Mouse (Mus musculus) stomach, postnatal 0 days (tissue): ENCODE results near the gene Samhd1. TPM values are rescaled to one million over a fixed set of nuclear protein-coding genes. Genes with fewer than 3 reads are reported as not detected.

Experiments used
- ATAC-seq: fragments of 200-750 bp; cut with Nextera tagmentation; 2 replicates; pipeline ENCODE4 v1.8.0; 2017; ENCODE audit not compliant: low FRiP score, low TSS enrichment
- DNase-seq: peaks from one replicate; pipeline ENCODE4 v3.0.0-alpha.2; 2016; ENCODE audit warnings: low spot score
- H3K27ac ChIP-seq: fragments of 300-500 bp; sonication (generic); replicated peaks from 2 replicates; pipeline ENCODE4 v1.5.1; 2014; ENCODE audit warnings: mild to moderate bottlenecking, control low read depth
- H3K27me3 ChIP-seq: fragments of 300-500 bp; sonication (generic); 2 replicates; pipeline ENCODE4 v1.6.1; 2014; ENCODE audit warnings: low read length; ENCODE audit not compliant: control insufficient read depth, insufficient read depth
- H3K36me3 ChIP-seq: fragments of 300-500 bp; sonication (generic); 2 replicates; pipeline ENCODE4 v1.6.1; 2014; ENCODE audit warnings: low read length, mixed read lengths; ENCODE audit not compliant: control insufficient read depth, insufficient read depth
- H3K4me1 ChIP-seq: fragments of 300-500 bp; sonication (generic); replicated peaks from 2 replicates; pipeline ENCODE4 v1.6.1; 2014; ENCODE audit warnings: antibody characterized with exemption; ENCODE audit not compliant: control insufficient read depth, insufficient read depth
- H3K4me2 ChIP-seq: fragments of 300-500 bp; sonication (generic); replicated peaks from 2 replicates; pipeline ENCODE4 v1.6.1; 2014; ENCODE audit warnings: low read depth, mild to moderate bottlenecking, control low read depth, moderate library complexity
- H3K4me3 ChIP-seq: fragments of 300-500 bp; sonication (generic); 2 replicates; pipeline ENCODE4 v1.5.1; 2014; ENCODE audit warnings: low read depth, low read length, control low read depth
- H3K9ac ChIP-seq: fragments of 300-500 bp; sonication (generic); 2 replicates; pipeline ENCODE4 v1.6.1; 2014; ENCODE audit warnings: mild to moderate bottlenecking, low read length, control low read depth, mixed read lengths
- H3K9me3 ChIP-seq: fragments of 300-500 bp; sonication (generic); 2 replicates; pipeline ENCODE4 v1.6.1; 2016; ENCODE audit warnings: low read length; ENCODE audit not compliant: control insufficient read depth
- CTCF ChIP-seq: IDR thresholded peaks from 2 replicates; pipeline ENCODE4 v1.5.1; 2016; ENCODE audit warnings: antibody characterized with exemption, low read depth, mild to moderate bottlenecking, moderate library complexity
- EP300 ChIP-seq: optimal IDR thresholded peaks from 2 replicates; pipeline ENCODE3; 2016; ENCODE audit warnings: antibody characterized with exemption
- WGBS: fragments of 180-500 bp; shearing (Covaris S2); extraction: QIAGEN DNeasy Blood & Tissue Kit; methylation state at CpG from one replicate; pipeline ENCODE4 v1.1.7; 2014; 5-methylcytosine and 5-hydroxymethylcytosine counted together
- polyA plus RNA-seq: library from polyadenylated mRNA; unstranded; fragments of >200 nt; fragmentation: Nextera tagmentation; extraction: Ambion mirVana; gene quantifications from 2 replicates; pipeline ENCODE4 v1.2.1, GENCODE M21; 2015

The Samhd1 gene
- polyA plus RNA-seq, 1 experiment from 2014 or later, result 17.4 TPM

GRCm38 (mm10) chr2:157076585-157076984, 58.5 kb downstream of the Samhd1 start:
- TF ChIP-seq CTCF (no peak), EP300 (no peak)
- Histone ChIP-seq H3K27ac (peak overlapping the region; percentile 45; the same call in 1 of the 2 replicates), H3K4me3 (peak overlapping the region; percentile 79; the same call in 1 of the 2 replicates), H3K36me3 (peaks cover 2% of the 10 kb centered on the region; the same call in 1 of the 2 replicates), H3K27me3 (no peaks in the 10 kb centered on the region), H3K4me1 (peaks cover 29% of the 10 kb centered on the region), H3K9ac (no peak overlapping the region), H3K4me2 (peak overlapping the region; percentile 76), H3K9me3 (no peaks in the 10 kb centered on the region)
- DNase-seq (no peak), ATAC-seq (no peak)
- 65% methylated on average over 7 of the region's 7 CpGs for WGBS

- Histone ChIP-seq H3K9me3 (no peaks in the 10 kb centered on the region), H3K4me1 (peaks cover 34% of the 10 kb centered on the region), H3K27ac (peak overlapping the region; percentile 63), H3K4me2 (peak overlapping the region; percentile 76), H3K9ac (0 out of 2 replicates have a peak overlapping the region, but pooled peaks have one; percentile 13), H3K36me3 (peaks cover 2% of the 10 kb centered on the region; the same call in 1 of the 2 replicates), H3K4me3 (peak overlapping the region; percentile 6; the same call in 1 of the 2 replicates), H3K27me3 (no peaks in the 10 kb centered on the region)
- TF ChIP-seq EP300 (no peak), CTCF (0 out of 2 replicates have a peak, but pooled peaks have one; percentile 8)
- DNase-seq, result peak; percentile 55
- no peak for ATAC-seq
- whole genome bisulfite sequencing, result 9% methylated on average over 3 of the region's 3 CpGs
Observed at GRCm38 (mm10) chr2:157075685-157076084, 59.4 kb downstream of the Samhd1 start.

GRCm38 (mm10) chr2:157075226-157075625, 59.8 kb downstream of the Samhd1 start:
- Histone ChIP-seq H3K36me3 (peaks cover 2% of the 10 kb centered on the region; the same call in 1 of the 2 replicates), H3K27ac (peak overlapping the region; percentile 63), H3K4me1 (peaks cover 36% of the 10 kb centered on the region), H3K27me3 (no peaks in the 10 kb centered on the region), H3K4me2 (peak overlapping the region; percentile 76), H3K9ac (no peak overlapping the region), H3K9me3 (no peaks in the 10 kb centered on the region), H3K4me3 (no peak overlapping the region)
- ATAC-seq, result no peak
- no peak for DNase-seq
- TF ChIP-seq EP300, result no peak
- no peak for TF ChIP-seq CTCF
- WGBS, result 71% methylated on average over 3 of the region's 3 CpGs

- Histone ChIP-seq H3K9ac (no peak overlapping the region), H3K4me1 (peaks cover 36% of the 10 kb centered on the region), H3K4me3 (no peak overlapping the region), H3K27me3 (no peaks in the 10 kb centered on the region), H3K4me2 (peak overlapping the region; percentile 76), H3K9me3 (no peaks in the 10 kb centered on the region), H3K36me3 (peaks cover 2% of the 10 kb centered on the region; the same call in 1 of the 2 replicates), H3K27ac (peak overlapping the region; percentile 63)
- no peak for ATAC-seq
- no peak for DNase-seq
- TF ChIP-seq EP300 (no peak), CTCF (no peak)
- 50% methylated on average over 5 of the region's 5 CpGs for WGBS
Observed at GRCm38 (mm10) chr2:157074772-157075171, 60.3 kb downstream of the Samhd1 start.

- H3K4me2 ChIP-seq, result peak overlapping the region; percentile 20
- no peak overlapping the region for H3K4me3 ChIP-seq
- no peak overlapping the region for H3K9ac ChIP-seq
- no peak for ATAC-seq
- no peaks in the 10 kb centered on the region for H3K9me3 ChIP-seq
- peaks cover 40% of the 10 kb centered on the region for H3K4me1 ChIP-seq
- TF ChIP-seq CTCF, result no peak
- no peak for DNase-seq
- no peaks in the 10 kb centered on the region for H3K27me3 ChIP-seq
- H3K36me3 ChIP-seq, result peaks cover 2% of the 10 kb centered on the region; the same call in 1 of the 2 replicates
- H3K27ac ChIP-seq, result peak overlapping the region; percentile 61; the same call in 1 of the 2 replicates
- 36% methylated on average over 9 of the region's 9 CpGs for WGBS
Observed at GRCm38 (mm10) chr2:157074186-157074724, 60.8 kb downstream of the Samhd1 start.

- no peak overlapping the region for H3K4me3 ChIP-seq
- H3K27me3 ChIP-seq, result no peaks in the 10 kb centered on the region
- no peak for ATAC-seq
- H3K27ac ChIP-seq, result peak overlapping the region; percentile 86
- TF ChIP-seq EP300 (no peak), CTCF (no peak)
- H3K9me3 ChIP-seq, result no peaks in the 10 kb centered on the region
- 51% methylated on average over 9 of the region's 9 CpGs for WGBS
- H3K9ac ChIP-seq, result no peak overlapping the region
- no peak for DNase-seq
- 0 out of 2 replicates have a peak overlapping the region, but pooled peaks have one; percentile 25 for H3K4me2 ChIP-seq
- peaks cover 2% of the 10 kb centered on the region; the same call in 1 of the 2 replicates for H3K36me3 ChIP-seq
- peaks cover 42% of the 10 kb centered on the region for H3K4me1 ChIP-seq
Observed at GRCm38 (mm10) chr2:157073378-157074052, 61.5 kb downstream of the Samhd1 start.
